Mouse (Mus musculus): Measurements from ENCODE around the gene Zfp273. TPM values are rescaled to one million over a fixed set of nuclear protein-coding genes. Genes with fewer than 3 reads are reported as not detected.
"Not testable (repeated sequence)": the region's sequence is repeated elsewhere in the genome, so short reads cannot be mapped to it uniquely, and the experiment has no call there.

Gene Zfp273
- polyA plus RNA-seq, 3 experiments from 2014 or later: 5.7 to 9.0 (median 7.3) TPM

DNA sequence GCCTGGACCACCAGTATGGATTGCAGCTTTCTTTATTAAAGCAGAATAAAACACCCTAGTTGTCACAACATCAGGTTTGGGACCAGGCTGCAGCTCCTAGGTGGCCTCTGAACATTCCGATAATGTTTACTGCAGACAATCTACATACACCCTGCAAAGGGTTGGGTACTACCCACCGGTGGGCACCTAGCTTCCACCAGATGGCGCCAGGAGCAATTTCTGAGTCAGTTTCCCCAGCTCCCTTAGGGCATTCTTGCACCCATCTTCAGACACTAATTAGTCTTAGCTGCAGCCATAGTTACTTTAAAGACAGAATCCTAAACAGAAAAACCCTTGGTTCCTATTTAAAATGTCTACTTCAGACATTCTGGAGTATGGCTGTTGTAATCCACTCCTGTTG is 54.4 kb downstream of the Zfp273 start:
- no peak for ATAC-seq

DNA sequence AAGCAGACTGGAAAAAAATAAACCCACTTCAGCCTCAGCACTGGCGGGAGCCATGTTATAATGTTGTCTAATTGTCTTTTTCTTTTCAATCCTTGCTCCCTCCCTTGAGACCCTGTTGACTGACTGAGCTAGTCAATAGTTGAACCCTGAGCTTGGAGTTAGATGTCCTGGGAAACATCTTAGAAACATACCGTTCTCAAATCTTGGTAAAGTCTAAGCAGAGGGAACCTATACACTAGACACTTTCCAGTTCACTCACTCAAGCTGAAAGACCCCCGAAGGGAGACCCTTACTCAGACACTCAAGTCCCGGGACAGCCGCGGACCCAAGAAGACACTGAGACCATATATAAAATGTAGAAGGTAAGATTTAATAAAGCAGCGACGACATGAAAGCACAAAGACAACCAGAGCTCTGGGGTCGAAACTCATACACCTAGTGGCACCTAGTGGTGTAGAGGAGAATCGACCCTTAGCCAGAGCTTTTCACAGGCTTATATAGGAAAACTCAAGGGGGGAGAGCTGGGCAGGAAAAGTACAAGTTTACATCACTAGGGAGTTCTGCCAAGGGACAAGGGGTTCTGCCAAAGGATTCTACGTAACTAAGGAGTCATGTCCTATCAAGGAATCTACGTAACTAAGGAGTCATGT is 62.6 kb downstream of the Zfp273 start:
- not testable (repeated sequence) for ATAC-seq

Other genes with a start within 250 kb of the Zfp273 start
- gene Zfp729b, start 204.0 kb upstream of the Zfp273 start, polyA plus RNA-seq (2017; shearing (Covaris generic)): 10 to 100 TPM in 1 of 3 experiments, 1 to 10 TPM in 2; 7.1 to 10.0 (median 9.6) TPM
- gene Gm49345, start 176.0 kb upstream of the Zfp273 start, polyA plus RNA-seq (2017; shearing (Covaris generic)): 1 to 10 TPM in 2 of 3 experiments, not detected in 1; 6.0 to 8.1 TPM
- 10 to 100 TPM; 10.1 to 12.7 (median 11.7) TPM for gene Zfp729a, start 175.9 kb upstream of the Zfp273 start, polyA plus RNA-seq (2017; shearing (Covaris generic))
- gene Zfp738, start 126.7 kb upstream of the Zfp273 start, polyA plus RNA-seq (2017; shearing (Covaris generic)): 10 to 100 TPM; 15.4 to 22.5 (median 20.1) TPM
- gene Zfp65, start 84.6 kb upstream of the Zfp273 start, polyA plus RNA-seq (2017; shearing (Covaris generic)): 1 to 10 TPM; 4.2 to 7.9 (median 6.5) TPM
- 10 to 100 TPM; 15.7 to 19.6 (median 16.3) TPM for gene Zfp85, start 58.5 kb upstream of the Zfp273 start, polyA plus RNA-seq (2017; shearing (Covaris generic))
- gene Zfp493, start 34.0 kb upstream of the Zfp273 start, polyA plus RNA-seq (2017; shearing (Covaris generic)): 1 to 10 TPM; 1.4 to 2.6 (median 1.6) TPM
- not detected for gene Gm10037, start 17.4 kb downstream of the Zfp273 start, polyA plus RNA-seq (2017; shearing (Covaris generic))
- gene BC048507, start 49.6 kb downstream of the Zfp273 start, polyA plus RNA-seq (2017; shearing (Covaris generic)): not detected